Mouse (Mus musculus) hindbrain, embryonic 15.5 days (tissue): Measurements from ENCODE around the gene Bcl7c. TPM values are rescaled to one million over a fixed set of nuclear protein-coding genes. Genes with fewer than 3 reads are reported as not detected.

Experiments used
- ATAC-seq: fragments of 200-750 bp; cut with Nextera tagmentation; 2 replicates; pipeline ENCODE4 v1.8.0; 2017; ENCODE audit warnings: low read depth, moderate number of reproducible peaks, moderate TSS enrichment; ENCODE audit not compliant: low FRiP score
- H3K27ac ChIP-seq: fragments of 300-500 bp; sonication (generic); replicated peaks from 2 replicates; pipeline ENCODE4 v1.5.1; 2015; ENCODE audit warnings: mild to moderate bottlenecking, inconsistent platforms
- H3K27me3 ChIP-seq: fragments of 300-500 bp; sonication (generic); 2 replicates; pipeline ENCODE4 v1.6.1; 2015; ENCODE audit warnings: control low read depth, inconsistent platforms
- H3K36me3 ChIP-seq: fragments of 300-500 bp; sonication (generic); 2 replicates; pipeline ENCODE4 v1.6.1; 2015; ENCODE audit warnings: control low read depth, inconsistent platforms
- H3K4me1 ChIP-seq: fragments of 300-500 bp; sonication (generic); replicated peaks from 2 replicates; pipeline ENCODE4 v1.6.1; 2015; ENCODE audit warnings: control low read depth, inconsistent platforms
- H3K4me2 ChIP-seq: fragments of 300-500 bp; sonication (generic); 2 replicates; pipeline ENCODE4 v1.6.1; 2015; ENCODE audit warnings: moderate library complexity, mild to moderate bottlenecking, inconsistent platforms
- H3K4me3 ChIP-seq: fragments of 300-500 bp; sonication (generic); 2 replicates; pipeline ENCODE4 v1.5.1; 2015; ENCODE audit warnings: mild to moderate bottlenecking, inconsistent platforms
- H3K9ac ChIP-seq: fragments of 300-500 bp; sonication (generic); 2 replicates; pipeline ENCODE4 v1.6.1; 2015; ENCODE audit warnings: inconsistent platforms
- H3K9me3 ChIP-seq: fragments of 300-500 bp; sonication (generic); 2 replicates; pipeline ENCODE4 v1.6.1; 2016; ENCODE audit warnings: control low read depth, inconsistent platforms
- WGBS: fragments of 180-500 bp; shearing (Covaris S2); methylation state at CpG from one replicate; pipeline ENCODE4 v1.1.7; 2015; 5-methylcytosine and 5-hydroxymethylcytosine counted together
- polyA plus RNA-seq: library from polyadenylated mRNA; unstranded; fragments of >200 nt; fragmentation: Nextera tagmentation; extraction: Ambion mirVana; gene quantifications from 2 replicates; pipeline ENCODE4 v1.2.1, GENCODE M21; 2015

Bcl7c gene
- polyA plus RNA-seq, 1 experiment from 2014 or later, result 53.2 TPM

GRCm38 (mm10) chr7:127675391-127675811 lies 33.3 kb downstream of the Bcl7c start:
- Histone ChIP-seq H3K4me2 (no peak overlapping the region), H3K4me1 (peaks cover 10% of the 10 kb centered on the region), H3K36me3 (no peaks in the 10 kb centered on the region), H3K9me3 (no peaks in the 10 kb centered on the region), H3K4me3 (no peak overlapping the region), H3K27ac (peak overlapping the region; percentile 74), H3K9ac (0 out of 2 replicates have a peak overlapping the region, but pooled peaks have one; percentile 10), H3K27me3 (no peaks in the 10 kb centered on the region)
- peak; percentile 49 for ATAC-seq
- 73% methylated on average over 9 of the region's 9 CpGs for WGBS

- ATAC-seq, result peak; percentile 82
- peak overlapping the region; percentile 74 for H3K27ac ChIP-seq
- 5% methylated on average over 5 of the region's 5 CpGs for WGBS
These were observed 33.8 kb downstream of the Bcl7c start for GRCm38 (mm10) chr7:127674977-127675376.

DNA sequence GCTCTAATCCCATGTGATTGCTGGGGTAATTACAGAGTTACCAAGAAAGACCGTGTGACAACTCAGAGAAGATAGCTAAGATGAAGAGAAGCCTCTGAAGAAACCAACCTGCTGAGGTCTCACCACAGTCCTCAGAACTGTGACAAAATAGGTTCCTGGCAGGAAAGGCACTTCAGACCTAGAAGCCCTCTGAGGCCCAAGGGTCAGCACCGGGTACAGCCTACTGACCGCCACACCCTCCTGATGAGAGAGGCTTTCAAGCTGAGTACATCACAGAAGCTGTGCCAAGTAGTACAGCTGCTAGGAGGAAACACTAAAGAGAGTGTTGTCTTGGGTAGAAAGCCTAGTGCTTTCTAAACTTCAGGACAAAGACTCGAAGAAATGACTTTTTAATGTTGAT lies 36.0 kb downstream of the Bcl7c start:
- no peaks in the 10 kb centered on the region for H3K9me3 ChIP-seq
- no peak overlapping the region for H3K4me3 ChIP-seq
- H3K9ac ChIP-seq, result no peak overlapping the region
- H3K4me2 ChIP-seq, result no peak overlapping the region
- peaks cover 10% of the 10 kb centered on the region for H3K4me1 ChIP-seq
- no peaks in the 10 kb centered on the region for H3K27me3 ChIP-seq
- WGBS, result 73% methylated on average over 4 of the region's 4 CpGs
- ATAC-seq, result no peak
- no peaks in the 10 kb centered on the region for H3K36me3 ChIP-seq
- no peak overlapping the region for H3K27ac ChIP-seq

More at GRCm38 (mm10) chr7:127674977-127675376, 33.8 kb downstream of the Bcl7c start:
- Histone ChIP-seq H3K9ac (0 out of 2 replicates have a peak overlapping the region, but pooled peaks have one; percentile 10), H3K9me3 (no peaks in the 10 kb centered on the region), H3K36me3 (no peaks in the 10 kb centered on the region), H3K4me2 (no peak overlapping the region), H3K4me3 (no peak overlapping the region), H3K27me3 (no peaks in the 10 kb centered on the region), H3K4me1 (peaks cover 10% of the 10 kb centered on the region)

GRCm38 (mm10) chr7:127671880-127672774 lies 36.6 kb downstream of the Bcl7c start:
- Histone ChIP-seq H3K9ac (no peak overlapping the region), H3K9me3 (no peaks in the 10 kb centered on the region), H3K4me3 (no peak overlapping the region), H3K4me2 (no peak overlapping the region), H3K27ac (no peak overlapping the region), H3K27me3 (no peaks in the 10 kb centered on the region), H3K36me3 (no peaks in the 10 kb centered on the region), H3K4me1 (peaks cover 10% of the 10 kb centered on the region)
- WGBS, result 82% methylated on average over 11 of the region's 11 CpGs
- ATAC-seq, result no peak

DNA sequence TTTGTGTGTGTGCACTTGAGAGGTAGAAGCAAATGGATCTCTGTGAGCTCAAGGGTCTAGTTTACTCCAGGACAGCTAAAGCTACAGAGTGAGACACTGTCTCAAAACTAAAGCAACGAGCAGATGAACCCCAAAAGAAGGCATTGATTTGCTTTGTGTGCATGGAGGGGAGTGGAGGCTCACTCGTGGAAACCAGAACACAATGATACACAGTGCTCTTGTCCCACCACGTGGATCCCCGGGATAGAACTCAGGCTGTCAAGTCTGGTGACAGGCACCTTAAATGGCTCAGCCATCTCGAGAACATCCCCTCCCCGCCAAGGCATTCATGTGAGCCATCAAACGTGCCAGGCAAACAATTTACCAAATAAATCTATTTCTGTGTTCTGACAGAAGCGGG lies 41.6 kb downstream of the Bcl7c start:
- Histone ChIP-seq H3K9me3 (no peaks in the 10 kb centered on the region), H3K27me3 (no peaks in the 10 kb centered on the region), H3K4me2 (no peak overlapping the region), H3K9ac (no peak overlapping the region), H3K4me3 (no peak overlapping the region), H3K36me3 (peaks cover 28% of the 10 kb centered on the region), H3K4me1 (no peaks in the 10 kb centered on the region), H3K27ac (no peak overlapping the region)
- 82% methylated on average over 8 of the region's 8 CpGs for WGBS
- ATAC-seq, result no peak

DNA sequence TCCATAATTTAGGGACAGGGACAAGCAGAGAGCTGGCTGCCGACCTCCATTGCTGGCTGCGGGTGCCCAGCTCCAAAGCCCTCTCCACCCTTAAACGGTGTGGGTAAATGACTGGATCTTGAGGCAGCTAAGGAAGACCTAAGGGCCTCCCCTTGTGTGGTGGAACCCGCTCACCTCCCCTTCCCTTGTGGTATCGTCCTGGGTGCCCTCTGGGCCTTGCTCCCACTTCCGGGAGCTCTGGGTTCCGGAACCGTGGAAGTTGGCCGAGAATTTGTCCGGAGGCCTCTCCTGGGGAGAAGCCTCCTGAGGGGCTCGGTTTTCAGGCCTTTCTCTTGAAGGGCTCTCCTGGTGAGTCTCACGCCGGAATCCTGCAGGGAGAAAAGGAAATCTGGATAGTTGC lies 42.1 kb downstream of the Bcl7c start:
- no peaks in the 10 kb centered on the region for H3K27me3 ChIP-seq
- no peak overlapping the region for H3K4me2 ChIP-seq
- WGBS, result 87% methylated on average over 13 of the region's 13 CpGs
- H3K4me3 ChIP-seq, result no peak overlapping the region
- no peak overlapping the region for H3K9ac ChIP-seq
- peaks cover 28% of the 10 kb centered on the region for H3K36me3 ChIP-seq
- no peaks in the 10 kb centered on the region for H3K9me3 ChIP-seq
- H3K27ac ChIP-seq, result no peak overlapping the region
- no peaks in the 10 kb centered on the region for H3K4me1 ChIP-seq
- ATAC-seq, result no peak

GRCm38 (mm10) chr7:127666066-127666654 lies 42.6 kb downstream of the Bcl7c start:
- 92% methylated on average over 6 of the region's 6 CpGs for WGBS
- Histone ChIP-seq H3K9me3 (no peaks in the 10 kb centered on the region), H3K36me3 (peaks cover 28% of the 10 kb centered on the region), H3K4me3 (no peak overlapping the region), H3K4me2 (no peak overlapping the region), H3K9ac (no peak overlapping the region), H3K27ac (no peak overlapping the region), H3K27me3 (no peaks in the 10 kb centered on the region), H3K4me1 (no peaks in the 10 kb centered on the region)
- ATAC-seq, result no peak

DNA sequence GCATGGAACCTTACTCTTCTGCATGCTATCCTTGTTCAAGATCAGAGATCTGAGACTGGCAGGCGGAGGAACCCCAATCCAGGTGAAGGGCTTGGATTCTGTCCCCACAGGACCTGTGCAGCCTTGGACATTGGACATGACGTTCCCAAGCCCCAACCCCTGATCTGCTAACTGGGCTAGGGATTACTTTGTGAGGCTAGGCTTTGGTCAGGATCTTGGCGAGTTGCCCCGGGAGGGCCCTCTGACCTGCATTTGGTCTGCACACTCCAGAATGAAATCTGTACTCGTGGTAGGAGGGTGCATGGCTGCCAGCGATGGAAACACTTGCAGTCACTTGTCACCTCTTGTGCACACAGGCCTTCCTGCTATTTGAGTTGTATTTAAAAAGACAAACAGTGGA lies 45.8 kb downstream of the Bcl7c start:
- Histone ChIP-seq H3K27me3 (no peaks in the 10 kb centered on the region), H3K36me3 (peaks cover 28% of the 10 kb centered on the region), H3K27ac (no peak overlapping the region), H3K9me3 (no peaks in the 10 kb centered on the region), H3K4me1 (no peaks in the 10 kb centered on the region), H3K9ac (no peak overlapping the region), H3K4me2 (no peak overlapping the region), H3K4me3 (no peak overlapping the region)
- 91% methylated on average over 6 of the region's 6 CpGs for WGBS
- no peak for ATAC-seq

- Histone ChIP-seq H3K36me3 (peaks cover 28% of the 10 kb centered on the region), H3K4me1 (no peaks in the 10 kb centered on the region), H3K9ac (no peak overlapping the region), H3K9me3 (no peaks in the 10 kb centered on the region), H3K27me3 (no peaks in the 10 kb centered on the region), H3K27ac (no peak overlapping the region), H3K4me2 (no peak overlapping the region), H3K4me3 (no peak overlapping the region)
- 84% methylated on average over 6 of the region's 6 CpGs for WGBS
- no peak for ATAC-seq
These were observed 46.9 kb downstream of the Bcl7c start for GRCm38 (mm10) chr7:127661833-127662232.

DNA sequence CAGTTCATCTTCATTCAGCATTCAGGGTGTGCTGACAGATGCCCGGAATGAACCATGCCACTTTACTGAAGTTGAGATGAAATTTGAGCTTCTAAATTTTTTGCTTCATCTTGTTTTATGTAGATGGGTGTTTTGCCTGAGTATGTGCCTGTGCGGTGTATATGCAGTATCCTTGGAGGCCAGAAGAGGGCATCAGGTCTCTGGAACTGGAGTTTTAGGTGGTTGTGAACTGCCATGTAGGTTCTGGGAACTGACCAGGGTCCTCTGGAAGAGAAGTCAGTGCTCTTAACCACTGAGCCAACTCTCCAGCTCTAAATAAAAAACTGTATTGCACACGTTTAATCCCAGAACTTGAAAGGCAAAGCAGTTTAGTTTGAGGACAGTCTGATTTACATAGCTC lies 47.9 kb downstream of the Bcl7c start:
- Histone ChIP-seq H3K27me3 (no peaks in the 10 kb centered on the region), H3K4me3 (no peak overlapping the region), H3K9me3 (no peaks in the 10 kb centered on the region), H3K4me2 (no peak overlapping the region), H3K9ac (no peak overlapping the region), H3K27ac (no peak overlapping the region), H3K36me3 (peaks cover 19% of the 10 kb centered on the region), H3K4me1 (no peaks in the 10 kb centered on the region)
- 92% methylated on average over 3 of the region's 3 CpGs for WGBS
- ATAC-seq, result no peak

DNA sequence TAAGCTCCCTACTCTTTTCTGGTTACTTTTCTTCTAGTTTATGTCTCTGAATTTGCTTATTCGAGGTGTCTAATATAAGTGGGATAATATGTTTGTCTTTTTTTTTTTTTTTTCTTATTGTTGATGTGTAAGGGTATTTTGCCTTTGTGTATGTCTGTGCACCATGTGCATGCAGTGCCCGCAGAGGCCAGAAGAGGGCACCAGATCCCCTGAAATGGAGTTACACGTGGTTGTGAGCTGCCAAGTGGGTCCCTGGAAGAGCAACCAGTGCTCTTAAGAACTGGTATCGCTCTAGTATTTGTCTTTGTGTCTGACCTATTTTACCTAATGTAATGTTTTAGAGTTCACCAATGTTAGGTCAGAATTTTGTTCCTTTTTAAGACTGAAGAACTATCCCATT lies 51.8 kb downstream of the Bcl7c start:
- no peak overlapping the region for H3K9ac ChIP-seq
- WGBS, result 43% methylated on average over 4 of the region's 4 CpGs

GRCm38 (mm10) chr7:127654318-127654717 lies 54.4 kb downstream of the Bcl7c start:
- ATAC-seq, result no peak
- no peaks in the 10 kb centered on the region for H3K36me3 ChIP-seq

More for the DNA sequence above, 51.8 kb downstream of the Bcl7c start:
- Histone ChIP-seq H3K9me3 (no peaks in the 10 kb centered on the region), H3K4me3 (no peak overlapping the region), H3K27me3 (no peaks in the 10 kb centered on the region), H3K4me2 (no peak overlapping the region), H3K27ac (no peak overlapping the region), H3K36me3 (no peaks in the 10 kb centered on the region), H3K4me1 (peaks cover under 1% of the 10 kb centered on the region; the same call in 1 of the 2 replicates)
- ATAC-seq, result no peak

More at GRCm38 (mm10) chr7:127654318-127654717, 54.4 kb downstream of the Bcl7c start:
- no peak overlapping the region for H3K9ac ChIP-seq
- H3K4me2 ChIP-seq, result no peak overlapping the region
- H3K4me1 ChIP-seq, result peaks cover 3% of the 10 kb centered on the region; the same call in 1 of the 2 replicates
- no peaks in the 10 kb centered on the region for H3K9me3 ChIP-seq
- H3K4me3 ChIP-seq, result no peak overlapping the region
- no peaks in the 10 kb centered on the region for H3K27me3 ChIP-seq
- H3K27ac ChIP-seq, result no peak overlapping the region
- WGBS, result 73% methylated on average over 10 of the region's 10 CpGs
